8 mouse cellular contexts compared by ENCODE assay signal in the genomic region with DNA sequence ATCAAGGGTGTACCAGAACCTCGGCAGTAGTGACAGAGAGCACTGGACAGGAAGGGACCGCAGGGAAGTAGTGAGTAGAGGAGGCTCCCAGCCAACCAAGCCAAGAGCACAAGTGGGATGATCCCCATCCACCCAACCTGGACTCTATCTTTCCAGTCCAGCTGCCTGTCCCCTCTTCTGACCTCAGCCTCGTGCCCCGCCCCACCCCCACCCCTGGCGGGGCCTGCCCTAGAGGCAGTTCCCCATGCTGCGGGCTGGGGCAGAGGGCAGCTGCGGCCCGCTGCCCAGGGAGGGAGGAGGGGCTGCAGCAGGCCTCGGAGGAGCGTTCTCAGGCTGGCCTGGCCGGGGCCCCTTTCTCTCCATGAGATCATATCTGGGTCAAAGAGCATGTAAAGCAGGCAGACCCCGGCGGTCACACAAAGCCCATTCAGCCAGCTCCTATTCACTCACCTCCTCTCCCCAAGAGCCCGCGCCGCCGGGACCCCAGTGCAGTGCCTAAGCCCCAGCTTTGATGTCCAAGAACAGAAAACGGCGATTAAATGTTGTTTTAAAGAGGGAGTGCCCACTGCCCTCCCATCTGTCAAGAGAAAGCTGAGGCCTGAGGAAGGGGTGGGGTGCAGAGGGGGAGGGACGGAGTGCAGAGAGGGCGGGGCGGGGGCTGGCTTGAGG. TPM values are rescaled to one million over a fixed set of nuclear protein-coding genes. Genes with fewer than 3 reads are reported as not detected.
DNase-seq lines count a peak whose midpoint lies in the region; ATAC-seq and TF ChIP-seq lines count a peak whose summit lies in the region.

No protein-coding gene starts in this region.

- no peak overlapping the region for H3K27ac ChIP-seq in forebrain, postnatal 0 days (ENCODE audit: low read depth, low read length)
- no peak overlapping the region for H3K27ac ChIP-seq in stomach, embryonic 14.5 days (ENCODE audit: low read length)
- no peak overlapping the region for H3K27ac ChIP-seq in thymus, adult 2 months (ENCODE audit: control insufficient read depth, insufficient read depth, low read length)

- 5% methylated on average over 22 of the region's 22 CpGs for WGBS in forebrain, postnatal 0 days
- WGBS in stomach, embryonic 14.5 days, result 3% methylated on average over 22 of the region's 22 CpGs
- 19% methylated on average over 22 of the region's 22 CpGs for WGBS in thymus, adult 2 months

- no peaks in the 10 kb centered on the region for H3K36me3 ChIP-seq in E14TG2a.4 (ENCODE audit: insufficient read depth, low read length)
- H3K36me3 ChIP-seq in forebrain, postnatal 0 days (ENCODE audit: insufficient read depth), result no peaks in the 10 kb centered on the region
- H3K36me3 ChIP-seq in stomach, embryonic 14.5 days (ENCODE audit: control insufficient read depth, insufficient read depth, low read length), result no peaks in the 10 kb centered on the region
- H3K36me3 ChIP-seq in thymus, adult 2 months (ENCODE audit: control insufficient read depth, insufficient read depth, low read length), result no peaks in the 10 kb centered on the region

- TF ChIP-seq POLR2A in thymus, adult 2 months (IDR thresholded peaks at IDR 0.05; ENCODE audit: control insufficient read depth, extremely low read depth, insufficient read depth, low read length, poor library complexity), result no peak

- peak; percentile 47 for DNase-seq in adrenal gland, postnatal 25 days
- peak; percentile 28 for DNase-seq in forebrain, postnatal 0 days
- DNase-seq in heart, postnatal 4 days, result peak; percentile 58
- peak; percentile 64 to 82 for DNase-seq in kidney, postnatal 36 days
- DNase-seq in lung, postnatal 36 days, result peak; percentile 75
- no peak for DNase-seq in thymus, adult 2 months

- H3K4me2 ChIP-seq in forebrain, postnatal 0 days (ENCODE audit: low read depth), result peak overlapping the region; percentile 35
- H3K4me2 ChIP-seq in stomach, embryonic 14.5 days (replicated peaks; ENCODE audit: low read depth, low read length), result peak overlapping the region; percentile 28

- peak overlapping the region; percentile 57 for H3K4me3 ChIP-seq in E14TG2a.4 (replicated peaks; ENCODE audit: low read length)
- H3K4me3 ChIP-seq in forebrain, postnatal 0 days (ENCODE audit: low read depth, low read length), result peak overlapping the region; percentile 11; the same call in 1 of the 2 replicates
- H3K4me3 ChIP-seq in stomach, embryonic 14.5 days (ENCODE audit: low read depth, low read length), result 0 out of 2 replicates have a peak overlapping the region, but pooled peaks have one; percentile 4
- H3K4me3 ChIP-seq in thymus, adult 2 months (ENCODE audit: control insufficient read depth, insufficient read depth, low read length), result no peak overlapping the region

- ATAC-seq in forebrain, postnatal 0 days, result peak; percentile 40; the same call in 1 of the 2 replicates
- peak; percentile 35 for ATAC-seq in stomach, embryonic 14.5 days (ENCODE audit: insufficient number of reproducible peaks, insufficient read depth, low FRiP score, low read depth)

- no peak overlapping the region for H3K9ac ChIP-seq in forebrain, postnatal 0 days
- H3K9ac ChIP-seq in stomach, embryonic 14.5 days (replicated peaks; ENCODE audit: low read depth, low read length), result no peak overlapping the region

- peaks cover 7% of the 10 kb centered on the region for H3K9me3 ChIP-seq in E14TG2a.4 (ENCODE audit: low read length)
- 0 out of 2 replicates have a peak, but pooled peaks cover 2% of the 10 kb centered on the region for H3K9me3 ChIP-seq in forebrain, postnatal 0 days (ENCODE audit: low read length)
- H3K9me3 ChIP-seq in stomach, embryonic 14.5 days (ENCODE audit: control insufficient read depth, low read depth, low read length), result peaks cover 3% of the 10 kb centered on the region; the same call in 1 of the 2 replicates

- no peak for TF ChIP-seq CTCF in E14TG2a.4 (conservative IDR thresholded peaks at IDR 0.05; ENCODE audit: low read length)
- TF ChIP-seq CTCF in forebrain, postnatal 0 days (IDR thresholded peaks at IDR 0.05; ENCODE audit: low read depth), result no peak
- no peak for TF ChIP-seq CTCF in thymus, adult 2 months (IDR thresholded peaks at IDR 0.05; ENCODE audit: borderline replicate concordance, control insufficient read depth, extremely low read depth, insufficient read depth, low read length, poor library complexity)

- H3K4me1 ChIP-seq in E14TG2a.4 (replicated peaks; ENCODE audit: low read depth, low read length), result peaks cover 30% of the 10 kb centered on the region
- H3K4me1 ChIP-seq in forebrain, postnatal 0 days (ENCODE audit: insufficient read depth), result peaks cover 10% of the 10 kb centered on the region
- peaks cover 10% of the 10 kb centered on the region for H3K4me1 ChIP-seq in stomach, embryonic 14.5 days (ENCODE audit: control insufficient read depth, insufficient read depth, low read length)
- H3K4me1 ChIP-seq in thymus, adult 2 months (replicated peaks; ENCODE audit: control insufficient read depth, insufficient read depth, low read length), result peaks cover 19% of the 10 kb centered on the region

- peaks cover 69% of the 10 kb centered on the region for H3K27me3 ChIP-seq in E14TG2a.4 (ENCODE audit: insufficient read depth, low read length)
- H3K27me3 ChIP-seq in forebrain, postnatal 0 days (ENCODE audit: insufficient read depth, low read length), result peaks cover 4% of the 10 kb centered on the region; the same call in 1 of the 2 replicates
- 0 out of 2 replicates have a peak, but pooled peaks cover 5% of the 10 kb centered on the region for H3K27me3 ChIP-seq in stomach, embryonic 14.5 days (ENCODE audit: control insufficient read depth, insufficient read depth, low read length)
- H3K27me3 ChIP-seq in thymus, adult 2 months (ENCODE audit: control insufficient read depth, insufficient read depth, low read length), result no peaks in the 10 kb centered on the region

RNA-seq across cellular contexts. Expression of a gene that starts 44.3 kb away (rescaled TPM):
- 11.5 and 12.3 TPM in 2 replicates for total RNA-seq in adrenal gland, postnatal 25 days (2021)
- 3.1 and 4.6 TPM in 2 replicates for total RNA-seq in forebrain, postnatal 0 days (2014; rRNA removed)
- 5.5 and 5.7 TPM in 2 replicates for polyA plus RNA-seq in forebrain, postnatal 0 days (2015; fragmentation: Nextera tagmentation; extraction: Ambion mirVana)
- 10 to 100 TPM; 10.3 to 13.6 TPM for total RNA-seq in heart, postnatal 4 days (2021)
- polyA plus RNA-seq in stomach, embryonic 14.5 days (2014; fragmentation: Nextera tagmentation; extraction: Ambion mirVana), result 1.4 and 1.8 TPM in 2 replicates
- polyA plus RNA-seq in thymus, adult 2 months (2012; rRNA removed), result 0.87 and 2.3 TPM in 2 replicates
